Mouse (Mus musculus) liver, adult 2 months (tissue): ENCODE measurements around the gene Pde2a.

Experiments
- CTCF ChIP-seq: fragments of 200-500 bp; IDR thresholded peaks from 2 replicates; pipeline ENCODE4 v1.5.1; 2011; ENCODE audit warnings: low read depth, low read length, control low read depth
- POLR2A ChIP-seq: fragments of 200-500 bp; IDR thresholded peaks from 2 replicates; pipeline ENCODE4 v1.6.1; 2011; ENCODE audit warnings: low read length, control low read depth; ENCODE audit not compliant: insufficient read depth; ENCODE audit errors: extremely low read depth

- TF ChIP-seq CTCF (no peak), POLR2A (no peak)
Measured at GRCm38 (mm10) chr7:101501236-101501635, 79.7 kb downstream of the Pde2a start.
